Mouse (Mus musculus): ENCODE measurements around the gene Apol7a. TPM values are rescaled to one million over a fixed set of nuclear protein-coding genes. Genes with fewer than 3 reads are reported as not detected.

Gene Apol7a
- polyA plus RNA-seq, 1 experiment from 2014 or later: 1.8 TPM

DNA sequence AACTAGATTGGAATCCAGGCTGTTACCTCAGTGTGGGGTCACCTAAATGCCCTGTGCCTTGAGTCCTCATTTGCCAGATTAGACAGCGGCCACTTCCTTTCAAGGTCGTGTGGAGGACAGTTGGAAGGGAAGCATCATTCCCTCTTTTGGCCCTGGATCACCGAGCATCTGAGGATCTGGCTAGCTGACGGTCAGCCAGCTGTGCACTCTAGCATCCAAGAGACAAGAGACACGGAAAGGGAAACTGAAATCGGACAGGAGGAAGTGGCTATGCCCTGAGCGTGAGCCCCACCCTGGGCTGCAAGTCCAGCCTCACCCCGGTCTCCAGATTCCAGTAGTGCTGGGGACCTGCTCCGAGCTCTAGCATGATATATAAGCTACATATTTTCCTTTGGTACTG lies 39.4 kb downstream of the Apol7a start:
- no peaks in the 10 kb centered on the region for H3K9me3 ChIP-seq (replicated peaks)
- no peak overlapping the region for H3K4me3 ChIP-seq (replicated peaks)
- H3K36me3 ChIP-seq (replicated peaks): no peaks in the 10 kb centered on the region
- no peak overlapping the region for H3K4me2 ChIP-seq
- no peak for ATAC-seq (ENCODE audit: insufficient read depth)
- peaks cover 12% of the 10 kb centered on the region for H3K4me1 ChIP-seq (replicated peaks)
- WGBS (ENCODE audit: insufficient replicate concordance): 48% methylated on average over 9 of the region's 9 CpGs
- 0 out of 2 replicates have a peak, but pooled peaks cover 16% of the 10 kb centered on the region for H3K27me3 ChIP-seq
- no peak overlapping the region for H3K27ac ChIP-seq (replicated peaks)
- H3K9ac ChIP-seq: no peak overlapping the region

DNA sequence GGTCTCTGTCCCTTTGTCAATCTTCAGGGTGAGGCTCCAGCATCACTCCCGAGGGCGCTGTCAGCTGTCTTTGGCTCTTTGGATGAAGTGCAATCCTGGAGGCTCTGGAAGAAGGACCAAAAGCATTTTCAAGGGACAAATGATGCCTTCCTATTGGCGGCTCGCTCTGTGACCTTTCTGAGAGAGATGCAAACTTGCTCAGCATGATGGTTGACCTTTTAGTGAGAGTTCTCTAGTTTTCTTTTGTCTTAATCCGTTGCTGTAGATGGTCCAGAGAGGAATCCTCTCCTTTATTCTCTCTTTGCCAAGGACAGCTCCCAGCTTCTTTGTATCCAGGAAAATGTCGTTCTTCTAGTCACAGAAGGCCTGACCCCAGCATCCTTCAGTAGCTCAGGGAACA lies 39.8 kb downstream of the Apol7a start:
- H3K4me3 ChIP-seq (replicated peaks): no peak overlapping the region
- no peak overlapping the region for H3K27ac ChIP-seq (replicated peaks)
- H3K4me2 ChIP-seq: peak overlapping the region; percentile 51
- peaks cover 12% of the 10 kb centered on the region for H3K4me1 ChIP-seq (replicated peaks)
- no peaks in the 10 kb centered on the region for H3K9me3 ChIP-seq (replicated peaks)
- H3K27me3 ChIP-seq: 0 out of 2 replicates have a peak, but pooled peaks cover 16% of the 10 kb centered on the region
- no peak overlapping the region for H3K9ac ChIP-seq
- no peaks in the 10 kb centered on the region for H3K36me3 ChIP-seq (replicated peaks)
- ATAC-seq (ENCODE audit: insufficient read depth): no peak
- 31% methylated on average over 6 of the region's 6 CpGs for WGBS (ENCODE audit: insufficient replicate concordance)

GRCm38 (mm10) chr15:77358320-77359040 lies 40.4 kb downstream of the Apol7a start:
- WGBS (ENCODE audit: insufficient replicate concordance): 9% methylated on average over 29 of the region's 29 CpGs
- H3K4me2 ChIP-seq: peak overlapping the region; percentile 51
- H3K4me1 ChIP-seq (replicated peaks): peaks cover 12% of the 10 kb centered on the region
- no peaks in the 10 kb centered on the region for H3K36me3 ChIP-seq (replicated peaks)
- ATAC-seq (ENCODE audit: insufficient read depth): peak; percentile 47
- H3K27me3 ChIP-seq: 0 out of 2 replicates have a peak, but pooled peaks cover 16% of the 10 kb centered on the region
- H3K27ac ChIP-seq (replicated peaks): no peak overlapping the region
- H3K9ac ChIP-seq: no peak overlapping the region
- no peak overlapping the region for H3K4me3 ChIP-seq (replicated peaks)
- H3K9me3 ChIP-seq (replicated peaks): no peaks in the 10 kb centered on the region

DNA sequence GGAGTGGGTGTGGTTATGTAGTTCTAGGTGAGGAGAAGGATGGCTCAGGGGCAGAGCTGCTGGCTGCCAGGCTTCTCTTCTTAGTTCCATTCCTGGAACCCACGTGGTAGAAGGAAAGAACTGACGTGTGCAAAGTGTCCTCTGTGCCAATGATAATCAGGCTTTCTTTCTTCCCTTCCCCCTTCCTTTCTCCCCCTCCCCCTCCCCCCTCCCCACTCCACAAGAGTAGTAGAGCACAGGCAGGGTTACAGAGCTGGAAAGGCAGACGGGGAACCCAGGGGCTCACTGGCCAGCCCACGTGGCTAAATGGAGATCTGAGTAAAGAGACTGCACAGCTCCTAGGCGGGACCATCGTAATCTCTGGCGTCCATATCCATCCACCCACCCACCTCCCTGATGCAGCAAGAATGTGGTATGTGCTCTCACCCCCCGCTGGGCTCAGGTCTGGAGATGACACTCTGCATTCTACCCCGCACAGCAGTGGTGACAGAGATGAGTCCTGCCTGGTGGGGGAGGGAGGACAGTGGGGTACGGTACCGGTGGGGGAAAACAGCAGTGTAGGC lies 42.6 kb downstream of the Apol7a start:
- ATAC-seq (ENCODE audit: insufficient read depth): no peak
- H3K27ac ChIP-seq (replicated peaks): no peak overlapping the region
- H3K4me2 ChIP-seq: peak overlapping the region; percentile 25; the same call in 1 of the 2 replicates
- 0 out of 2 replicates have a peak, but pooled peaks cover 16% of the 10 kb centered on the region for H3K27me3 ChIP-seq
- no peaks in the 10 kb centered on the region for H3K36me3 ChIP-seq (replicated peaks)
- H3K4me3 ChIP-seq (replicated peaks): no peak overlapping the region
- H3K4me1 ChIP-seq (replicated peaks): peaks cover 12% of the 10 kb centered on the region
- WGBS (ENCODE audit: insufficient replicate concordance): 14% methylated on average over 11 of the region's 11 CpGs
- H3K9ac ChIP-seq: no peak overlapping the region
- H3K9me3 ChIP-seq (replicated peaks): no peaks in the 10 kb centered on the region

GRCm38 (mm10) chr15:77354848-77355551 lies 43.9 kb downstream of the Apol7a start:
- WGBS (ENCODE audit: insufficient replicate concordance): 73% methylated on average over 6 of the region's 6 CpGs
- Histone ChIP-seq H3K4me3 (replicated peaks) (no peak overlapping the region), H3K9ac (no peak overlapping the region), H3K27me3 (0 out of 2 replicates have a peak, but pooled peaks cover 16% of the 10 kb centered on the region), H3K27ac (replicated peaks) (no peak overlapping the region), H3K36me3 (replicated peaks) (no peaks in the 10 kb centered on the region), H3K4me2 (no peak overlapping the region), H3K9me3 (replicated peaks) (no peaks in the 10 kb centered on the region), H3K4me1 (replicated peaks) (peaks cover 12% of the 10 kb centered on the region)
- ATAC-seq (ENCODE audit: insufficient read depth): no peak

DNA sequence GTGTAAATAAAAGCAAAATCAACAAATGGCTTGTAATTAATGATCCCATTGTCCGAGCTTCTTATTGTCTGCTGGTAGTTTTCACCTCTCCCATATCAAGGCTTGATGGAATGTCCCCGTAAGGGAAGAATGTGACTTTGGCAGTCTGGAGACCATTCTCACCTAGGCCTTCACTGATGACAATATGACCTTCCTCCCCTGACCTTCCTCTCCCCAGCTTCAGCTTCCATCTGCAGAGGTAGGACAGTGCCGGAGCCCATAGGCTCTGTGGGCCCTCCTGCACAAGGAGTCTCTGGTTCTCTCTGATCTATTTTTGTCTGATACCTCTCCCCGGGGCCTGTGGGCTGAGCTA lies 44.4 kb downstream of the Apol7a start:
- Histone ChIP-seq H3K4me2 (no peak overlapping the region), H3K27me3 (0 out of 2 replicates have a peak, but pooled peaks cover 12% of the 10 kb centered on the region), H3K9me3 (replicated peaks) (no peaks in the 10 kb centered on the region), H3K4me3 (replicated peaks) (no peak overlapping the region), H3K36me3 (replicated peaks) (no peaks in the 10 kb centered on the region), H3K4me1 (replicated peaks) (peaks cover 12% of the 10 kb centered on the region), H3K9ac (no peak overlapping the region), H3K27ac (replicated peaks) (no peak overlapping the region)
- 48% methylated on average over 4 of the region's 4 CpGs for WGBS (ENCODE audit: insufficient replicate concordance)
- no peak for ATAC-seq (ENCODE audit: insufficient read depth)

GRCm38 (mm10) chr15:77353764-77354163 lies 45.1 kb downstream of the Apol7a start:
- no peak overlapping the region for H3K27ac ChIP-seq (replicated peaks)
- 0 out of 2 replicates have a peak, but pooled peaks cover 5% of the 10 kb centered on the region for H3K27me3 ChIP-seq
- no peak overlapping the region for H3K9ac ChIP-seq
- H3K4me1 ChIP-seq (replicated peaks): peaks cover 9% of the 10 kb centered on the region
- H3K9me3 ChIP-seq (replicated peaks): no peaks in the 10 kb centered on the region
- no peaks in the 10 kb centered on the region for H3K36me3 ChIP-seq (replicated peaks)
- ATAC-seq (ENCODE audit: insufficient read depth): no peak
- WGBS (ENCODE audit: insufficient replicate concordance): 19% methylated on average over 4 of the region's 4 CpGs
- no peak overlapping the region for H3K4me2 ChIP-seq
- H3K4me3 ChIP-seq (replicated peaks): no peak overlapping the region

DNA sequence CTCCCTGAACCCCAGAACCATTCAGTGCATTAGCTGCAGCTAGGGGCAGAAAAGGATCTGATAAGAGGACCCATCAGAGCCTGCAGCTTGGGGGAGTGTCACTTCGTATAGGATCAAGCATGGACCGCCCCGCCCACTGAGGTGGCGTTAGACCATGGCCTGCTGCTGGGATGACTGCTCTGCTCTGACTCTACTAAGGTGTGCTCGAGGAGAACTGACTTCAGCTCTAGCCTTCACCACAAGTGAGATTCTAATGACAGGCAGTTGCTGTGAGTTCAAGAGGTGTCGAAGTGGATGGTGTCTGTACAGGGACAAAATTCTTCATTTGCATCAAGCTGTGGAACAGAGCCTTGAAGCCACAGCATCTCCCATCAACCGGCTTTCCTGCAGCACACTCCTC lies 46.0 kb downstream of the Apol7a start:
- Histone ChIP-seq H3K27me3 (no peaks in the 10 kb centered on the region), H3K9me3 (replicated peaks) (no peaks in the 10 kb centered on the region), H3K9ac (no peak overlapping the region), H3K4me2 (no peak overlapping the region), H3K36me3 (replicated peaks) (no peaks in the 10 kb centered on the region), H3K4me3 (replicated peaks) (no peak overlapping the region), H3K27ac (replicated peaks) (no peak overlapping the region), H3K4me1 (replicated peaks) (peaks cover 8% of the 10 kb centered on the region; the same call in 1 of the 2 replicates)
- WGBS (ENCODE audit: insufficient replicate concordance): 34% methylated on average over 7 of the region's 7 CpGs
- no peak for ATAC-seq (ENCODE audit: insufficient read depth)

GRCm38 (mm10) chr15:77350117-77350516 lies 48.8 kb downstream of the Apol7a start:
- no peak overlapping the region for H3K9ac ChIP-seq
- ATAC-seq (ENCODE audit: insufficient read depth): no peak
- H3K9me3 ChIP-seq (replicated peaks): no peaks in the 10 kb centered on the region
- H3K27me3 ChIP-seq: no peaks in the 10 kb centered on the region
- H3K4me3 ChIP-seq (replicated peaks): no peak overlapping the region
- 58% methylated on average over 7 of the region's 7 CpGs for WGBS (ENCODE audit: insufficient replicate concordance)
- no peak overlapping the region for H3K4me2 ChIP-seq
- no peak overlapping the region for H3K27ac ChIP-seq (replicated peaks)
- no peaks in the 10 kb centered on the region for H3K36me3 ChIP-seq (replicated peaks)
- peaks cover 4% of the 10 kb centered on the region; the same call in 1 of the 2 replicates for H3K4me1 ChIP-seq (replicated peaks)

GRCm38 (mm10) chr15:77348146-77348545 lies 50.8 kb downstream of the Apol7a start:
- no peaks in the 10 kb centered on the region for H3K9me3 ChIP-seq (replicated peaks)
- H3K27ac ChIP-seq (replicated peaks): no peak overlapping the region
- H3K27me3 ChIP-seq: peaks cover 6% of the 10 kb centered on the region; the same call in 1 of the 2 replicates
- 55% methylated on average over 7 of the region's 7 CpGs for WGBS (ENCODE audit: insufficient replicate concordance)
- H3K4me3 ChIP-seq (replicated peaks): no peak overlapping the region
- H3K4me2 ChIP-seq: no peak overlapping the region
- no peaks in the 10 kb centered on the region for H3K36me3 ChIP-seq (replicated peaks)
- H3K4me1 ChIP-seq (replicated peaks): peaks cover 16% of the 10 kb centered on the region; the same call in 1 of the 2 replicates
- no peak overlapping the region for H3K9ac ChIP-seq
- ATAC-seq (ENCODE audit: insufficient read depth): no peak

Measured in liver, embryonic 15.5 days (tissue).